Mouse (Mus musculus): ENCODE results near the gene AC170998.1. TPM values are rescaled to one million over a fixed set of nuclear protein-coding genes. Genes with fewer than 3 reads are reported as not detected.

The AC170998.1 gene
- polyA plus RNA-seq (2012; fragmentation: generic; extraction: Trizol): 0.15 TPM
- long read RNA-seq, experiment 1: 0 reads
- long read RNA-seq, experiment 2: 0 reads

GRCm38 (mm10) chr17:28725783-28726182 lies at the start of gene AC170998.1:
Gene AC170998.1 (plus strand): TSS chr17:28726083.
- Histone ChIP-seq H3K4me3 (ENCODE audit: insufficient read depth, poor library complexity, severe bottlenecking) (no peak within 1 kb of the TSS), H3K36me3 (ENCODE audit: control insufficient read depth, insufficient read depth) (peaks cover 60% of the 10 kb centered on the region), H3K79me2 (ENCODE audit: control insufficient read depth, insufficient read depth) (peaks cover 16% of the 10 kb centered on the region), H3K79me3 (ENCODE audit: low read depth) (peaks cover 3% of the 10 kb centered on the region), H3ac (ENCODE audit: control insufficient read depth, insufficient read length, low read depth) (no peak within 1 kb of the TSS), H3K27me3 (ENCODE audit: control insufficient read depth, insufficient read depth, insufficient read length) (no peaks in the 10 kb centered on the region)
- TF ChIP-seq CEBPB (IDR thresholded peaks at IDR 0.05; ENCODE audit: low read depth) (no peak), MAX (IDR thresholded peaks at IDR 0.05) (no peak)

GRCm38 (mm10) chr17:28682311-28683084 lies 43.4 kb upstream of the AC170998.1 start:
- no peak for TF ChIP-seq MYOD1 (IDR thresholded peaks at IDR 0.05; ENCODE audit: control insufficient read depth, insufficient read length, low read depth)
- no peak for TF ChIP-seq CTCF (IDR thresholded peaks at IDR 0.05; ENCODE audit: control insufficient read depth, insufficient read depth, insufficient read length)
- no peak for TF ChIP-seq USF1 (IDR thresholded peaks at IDR 0.05; ENCODE audit: low read depth)
- TF ChIP-seq CEBPB (IDR thresholded peaks at IDR 0.05; ENCODE audit: low read depth): no peak
- TF ChIP-seq FOSL1 (IDR thresholded peaks at IDR 0.05; ENCODE audit: insufficient read depth, low read length, poor library complexity, severe bottlenecking): no peak
- TF ChIP-seq MAX (IDR thresholded peaks at IDR 0.05): no peak
- TF ChIP-seq MYOG (IDR thresholded peaks at IDR 0.05; ENCODE audit: control insufficient read depth, extremely low read depth, insufficient read length): no peak
- H3K4me3 ChIP-seq (ENCODE audit: insufficient read depth, poor library complexity, severe bottlenecking): no peak overlapping the region
- H3ac ChIP-seq (ENCODE audit: control insufficient read depth, insufficient read length, low read depth): no peak overlapping the region
- H3K79me2 ChIP-seq (ENCODE audit: control insufficient read depth, insufficient read depth): no peaks in the 10 kb centered on the region
- H3K27me3 ChIP-seq (ENCODE audit: control insufficient read depth, insufficient read depth, insufficient read length): no peaks in the 10 kb centered on the region
- H3K79me3 ChIP-seq (ENCODE audit: low read depth): no peaks in the 10 kb centered on the region
- H3K36me3 ChIP-seq (ENCODE audit: control insufficient read depth, insufficient read depth): no peaks in the 10 kb centered on the region

- no peaks in the 10 kb centered on the region for H3K36me3 ChIP-seq (ENCODE audit: control insufficient read depth, insufficient read depth)
- no peaks in the 10 kb centered on the region for H3K27me3 ChIP-seq (ENCODE audit: control insufficient read depth, insufficient read depth, insufficient read length)
- no peak overlapping the region for H3K4me3 ChIP-seq (ENCODE audit: insufficient read depth, poor library complexity, severe bottlenecking)
- H3K79me2 ChIP-seq (ENCODE audit: control insufficient read depth, insufficient read depth): no peaks in the 10 kb centered on the region
- TF ChIP-seq MYOG (IDR thresholded peaks at IDR 0.05; ENCODE audit: control insufficient read depth, extremely low read depth, insufficient read length): no peak
- TF ChIP-seq CEBPB (IDR thresholded peaks at IDR 0.05; ENCODE audit: low read depth): no peak
- TF ChIP-seq USF1 (IDR thresholded peaks at IDR 0.05; ENCODE audit: low read depth): no peak
- no peak for TF ChIP-seq FOSL1 (IDR thresholded peaks at IDR 0.05; ENCODE audit: insufficient read depth, low read length, poor library complexity, severe bottlenecking)
- TF ChIP-seq MYOD1 (IDR thresholded peaks at IDR 0.05; ENCODE audit: control insufficient read depth, insufficient read length, low read depth): no peak
- no peak for TF ChIP-seq CTCF (IDR thresholded peaks at IDR 0.05; ENCODE audit: control insufficient read depth, insufficient read depth, insufficient read length)
- TF ChIP-seq MAX (IDR thresholded peaks at IDR 0.05): no peak
- no peak overlapping the region for H3ac ChIP-seq (ENCODE audit: control insufficient read depth, insufficient read length, low read depth)
- no peaks in the 10 kb centered on the region for H3K79me3 ChIP-seq (ENCODE audit: low read depth)
Observed at GRCm38 (mm10) chr17:28683601-28684000, 42.3 kb upstream of the AC170998.1 start.

GRCm38 (mm10) chr17:28684631-28685030 lies 41.3 kb upstream of the AC170998.1 start:
- no peaks in the 10 kb centered on the region for H3K79me3 ChIP-seq (ENCODE audit: low read depth)
- TF ChIP-seq FOSL1 (IDR thresholded peaks at IDR 0.05; ENCODE audit: insufficient read depth, low read length, poor library complexity, severe bottlenecking) (no peak), MYOG (IDR thresholded peaks at IDR 0.05; ENCODE audit: control insufficient read depth, extremely low read depth, insufficient read length) (no peak), CTCF (IDR thresholded peaks at IDR 0.05; ENCODE audit: control insufficient read depth, insufficient read depth, insufficient read length) (no peak), MYOD1 (IDR thresholded peaks at IDR 0.05; ENCODE audit: control insufficient read depth, insufficient read length, low read depth) (no peak), CEBPB (IDR thresholded peaks at IDR 0.05; ENCODE audit: low read depth) (no peak), USF1 (IDR thresholded peaks at IDR 0.05; ENCODE audit: low read depth) (no peak)
- no peak overlapping the region for H3ac ChIP-seq (ENCODE audit: control insufficient read depth, insufficient read length, low read depth)
- no peak overlapping the region for H3K4me3 ChIP-seq (ENCODE audit: insufficient read depth, poor library complexity, severe bottlenecking)
- H3K27me3 ChIP-seq (ENCODE audit: control insufficient read depth, insufficient read depth, insufficient read length): no peaks in the 10 kb centered on the region
- H3K36me3 ChIP-seq (ENCODE audit: control insufficient read depth, insufficient read depth): no peaks in the 10 kb centered on the region
- H3K79me2 ChIP-seq (ENCODE audit: control insufficient read depth, insufficient read depth): no peaks in the 10 kb centered on the region

- Histone ChIP-seq H3ac (ENCODE audit: control insufficient read depth, insufficient read length, low read depth) (no peak overlapping the region), H3K79me3 (ENCODE audit: low read depth) (peaks cover 5% of the 10 kb centered on the region), H3K36me3 (ENCODE audit: control insufficient read depth, insufficient read depth) (no peaks in the 10 kb centered on the region), H3K79me2 (ENCODE audit: control insufficient read depth, insufficient read depth) (peaks cover 12% of the 10 kb centered on the region), H3K27me3 (ENCODE audit: control insufficient read depth, insufficient read depth, insufficient read length) (no peaks in the 10 kb centered on the region), H3K4me3 (ENCODE audit: insufficient read depth, poor library complexity, severe bottlenecking) (no peak overlapping the region)
- TF ChIP-seq USF1 (IDR thresholded peaks at IDR 0.05; ENCODE audit: low read depth) (no peak), MAX (IDR thresholded peaks at IDR 0.05) (no peak), MYOG (IDR thresholded peaks at IDR 0.05; ENCODE audit: control insufficient read depth, extremely low read depth, insufficient read length) (no peak), FOSL1 (IDR thresholded peaks at IDR 0.05; ENCODE audit: insufficient read depth, low read length, poor library complexity, severe bottlenecking) (no peak), CEBPB (IDR thresholded peaks at IDR 0.05; ENCODE audit: low read depth) (no peak), MYOD1 (IDR thresholded peaks at IDR 0.05; ENCODE audit: control insufficient read depth, insufficient read length, low read depth) (no peak), CTCF (IDR thresholded peaks at IDR 0.05; ENCODE audit: control insufficient read depth, insufficient read depth, insufficient read length) (no peak)
Observed at GRCm38 (mm10) chr17:28687354-28687753, 38.5 kb upstream of the AC170998.1 start.
